In genomic region chr8:78819973-78820372, GRCm38 (mm10) we compare ENCODE assay signal across 8 mouse cellular contexts. TPM values are rescaled to one million over a fixed set of nuclear protein-coding genes. Genes with fewer than 3 reads are reported as not detected.
DNase-seq lines count a peak whose midpoint lies in the region; ATAC-seq and TF ChIP-seq lines count a peak whose summit lies in the region.
"Not testable (repeated sequence)": the region's sequence is repeated elsewhere in the genome, so short reads cannot be mapped to it uniquely, and the experiment has no call there.

No protein-coding gene starts in this region.

- peak; percentile 72 for DNase-seq in 416B (ENCODE audit: low read depth)
- DNase-seq in forebrain, embryonic 11.5 days (ENCODE audit: low spot score); midbrain, embryonic 14.5 days: not testable (repeated sequence)
- DNase-seq in spleen, adult 2 months (ENCODE audit: low read depth in 1 of 2, low spot score in 2 of 2) = peak; percentile 21 to 61

- 42% methylated on average over 3 of the region's 3 CpGs for whole genome bisulfite sequencing in forebrain, embryonic 11.5 days
- WGBS in heart, embryonic 15.5 days = 22% methylated on average over 3 of the region's 3 CpGs
- 30% methylated on average over 3 of the region's 3 CpGs for WGBS in kidney, embryonic 14.5 days
- 10% methylated on average over 3 of the region's 3 CpGs for WGBS in liver, embryonic 16.5 days (ENCODE audit: insufficient replicate concordance)
- WGBS in midbrain, embryonic 14.5 days = 32% methylated on average over 3 of the region's 3 CpGs
- 6% methylated on average over 3 of the region's 3 CpGs for WGBS in spleen, adult 2 months

- not testable (repeated sequence) for H3K27me3 ChIP-seq in forebrain, embryonic 11.5 days (ENCODE audit: control insufficient read depth, insufficient read depth, low read length); heart, embryonic 15.5 days; kidney, embryonic 14.5 days (ENCODE audit: control insufficient read depth, insufficient read depth, low read length); liver, embryonic 16.5 days (ENCODE audit: control insufficient read depth, insufficient read depth, low read depth, low read length); midbrain, embryonic 14.5 days (ENCODE audit: control insufficient read depth, insufficient read depth, low read length); spleen, adult 2 months (ENCODE audit: control insufficient read depth, insufficient read depth, low read length)

- H3K4me2 ChIP-seq in forebrain, embryonic 11.5 days (ENCODE audit: low read depth, low read length, severe bottlenecking) = peak overlapping the region; percentile 68
- peak overlapping the region; percentile 58 for H3K4me2 ChIP-seq in heart, embryonic 15.5 days
- peak overlapping the region; percentile 48 for H3K4me2 ChIP-seq in kidney, embryonic 14.5 days (replicated peaks; ENCODE audit: low read depth, low read length)
- H3K4me2 ChIP-seq in liver, embryonic 16.5 days (ENCODE audit: low read depth, low read length) = peak overlapping the region; percentile 76
- peak overlapping the region; percentile 52 for H3K4me2 ChIP-seq in midbrain, embryonic 14.5 days (ENCODE audit: low read length)

- not testable (repeated sequence) for TF ChIP-seq POLR2A in bone marrow macrophage, adult 2 months (IDR thresholded peaks at IDR 0.05; ENCODE audit: borderline replicate concordance, low read depth, low read length); spleen, adult 2 months (IDR thresholded peaks at IDR 0.05; ENCODE audit: low read depth, low read length)

- H3K4me1 ChIP-seq in bone marrow macrophage, adult 2 months (ENCODE audit: control insufficient read depth, insufficient read depth, low read length) = peaks cover 15% of the 10 kb centered on the region
- H3K4me1 ChIP-seq in forebrain, embryonic 11.5 days (replicated peaks; ENCODE audit: control insufficient read depth, insufficient read depth, low read length); kidney, embryonic 14.5 days (ENCODE audit: control insufficient read depth, insufficient read depth, low read length); liver, embryonic 16.5 days (ENCODE audit: control insufficient read depth, low read depth, low read length); midbrain, embryonic 14.5 days (ENCODE audit: control insufficient read depth, insufficient read depth, low read length); spleen, adult 2 months (ENCODE audit: control insufficient read depth, insufficient read depth, insufficient read length): not testable (repeated sequence)
- H3K4me1 ChIP-seq in heart, embryonic 15.5 days (replicated peaks) = peaks cover 17% of the 10 kb centered on the region

- peak overlapping the region; percentile 95 for H3K4me3 ChIP-seq in bone marrow macrophage, adult 2 months (ENCODE audit: insufficient read depth, low read length)
- peak overlapping the region; percentile 73 for H3K4me3 ChIP-seq in forebrain, embryonic 11.5 days (ENCODE audit: low read depth, low read length)
- peak overlapping the region; percentile 77 for H3K4me3 ChIP-seq in heart, embryonic 15.5 days
- peak overlapping the region; percentile 69 for H3K4me3 ChIP-seq in kidney, embryonic 14.5 days (ENCODE audit: low read length)
- peak overlapping the region; percentile 89 for H3K4me3 ChIP-seq in liver, embryonic 16.5 days (ENCODE audit: low read depth, low read length)
- H3K4me3 ChIP-seq in midbrain, embryonic 14.5 days (replicated peaks; ENCODE audit: low read depth, low read length) = peak overlapping the region; percentile 63
- peak overlapping the region; percentile 98 for H3K4me3 ChIP-seq in spleen, adult 2 months (ENCODE audit: extremely low read depth, insufficient read depth, insufficient read length)

- H3K9me3 ChIP-seq in forebrain, embryonic 11.5 days (ENCODE audit: control insufficient read depth, low read length); heart, embryonic 15.5 days (replicated peaks); kidney, embryonic 14.5 days (ENCODE audit: control insufficient read depth, low read length); liver, embryonic 16.5 days (replicated peaks; ENCODE audit: control insufficient read depth, low read length); midbrain, embryonic 14.5 days (ENCODE audit: control insufficient read depth, low read length): not testable (repeated sequence)

- ATAC-seq in forebrain, embryonic 11.5 days (replicated peaks; ENCODE audit: low FRiP score); heart, embryonic 15.5 days (replicated peaks; ENCODE audit: insufficient number of reproducible peaks, insufficient read depth, low FRiP score, low read depth); kidney, embryonic 14.5 days (ENCODE audit: low FRiP score, low TSS enrichment); liver, embryonic 16.5 days (ENCODE audit: low read depth); midbrain, embryonic 14.5 days (ENCODE audit: low FRiP score, low TSS enrichment): not testable (repeated sequence)

- H3K36me3 ChIP-seq in forebrain, embryonic 11.5 days (ENCODE audit: control insufficient read depth, insufficient read depth, low read length); heart, embryonic 15.5 days; liver, embryonic 16.5 days (ENCODE audit: control insufficient read depth, insufficient read depth); midbrain, embryonic 14.5 days (ENCODE audit: control insufficient read depth, insufficient read depth, low read length); spleen, adult 2 months (ENCODE audit: control insufficient read depth, insufficient read depth, low read length): not testable (repeated sequence)
- H3K36me3 ChIP-seq in kidney, embryonic 14.5 days (ENCODE audit: control insufficient read depth, insufficient read depth, low read length) = peaks cover 14% of the 10 kb centered on the region

- H3K27ac ChIP-seq in bone marrow macrophage, adult 2 months (ENCODE audit: insufficient read depth, low read depth, low read length) = peak overlapping the region; percentile 91
- H3K27ac ChIP-seq in forebrain, embryonic 11.5 days (ENCODE audit: low read depth, low read length); midbrain, embryonic 14.5 days (replicated peaks; ENCODE audit: low read depth, low read length): not testable (repeated sequence)
- peak overlapping the region; percentile 96 for H3K27ac ChIP-seq in heart, embryonic 15.5 days
- H3K27ac ChIP-seq in kidney, embryonic 14.5 days (ENCODE audit: low read depth, low read length) = peak overlapping the region; percentile 93; the same call in 1 of the 2 replicates
- peak overlapping the region; percentile 95 for H3K27ac ChIP-seq in liver, embryonic 16.5 days (ENCODE audit: low read length)
- peak overlapping the region; percentile 100 for H3K27ac ChIP-seq in spleen, adult 2 months (ENCODE audit: insufficient read depth, low read length)

- H3K9ac ChIP-seq in forebrain, embryonic 11.5 days (ENCODE audit: low read length) = peak overlapping the region; percentile 97
- H3K9ac ChIP-seq in heart, embryonic 15.5 days = peak overlapping the region; percentile 84; the same call in 1 of the 2 replicates
- peak overlapping the region; percentile 85 for H3K9ac ChIP-seq in kidney, embryonic 14.5 days (ENCODE audit: low read depth, low read length)
- peak overlapping the region; percentile 84 for H3K9ac ChIP-seq in liver, embryonic 16.5 days (ENCODE audit: low read depth, low read length)
- H3K9ac ChIP-seq in midbrain, embryonic 14.5 days (replicated peaks; ENCODE audit: low read length) = peak overlapping the region; percentile 75

- not testable (repeated sequence) for TF ChIP-seq CTCF in bone marrow macrophage, adult 2 months (IDR thresholded peaks at IDR 0.05; ENCODE audit: low read depth, low read length); spleen, adult 2 months (IDR thresholded peaks at IDR 0.05; ENCODE audit: extremely low read depth, insufficient read depth, insufficient read length, insufficient replicate concordance)

RNA-seq across cellular contexts. Expression of gene Lsm6, which starts 1.0 kb away (rescaled TPM):
- polyA plus RNA-seq in bone marrow macrophage, adult 2 months (2012; ENCODE audit: insufficient read depth, insufficient read length, missing spikeins) = 37.2 and 39.7 TPM in 2 replicates
- 245 and 249 TPM in 2 replicates for polyA plus RNA-seq in forebrain, embryonic 11.5 days (2014; fragmentation: Nextera tagmentation; extraction: Ambion mirVana)
- polyA plus RNA-seq in heart, embryonic 15.5 days (2015; fragmentation: Nextera tagmentation; extraction: Ambion mirVana) = 146 and 155 TPM in 2 replicates
- polyA plus RNA-seq in kidney, embryonic 14.5 days (2014; fragmentation: Nextera tagmentation; extraction: Ambion mirVana) = 237 and 312 TPM in 2 replicates
- 85.2 and 86.2 TPM in 2 replicates for polyA plus RNA-seq in liver, embryonic 16.5 days (2015; fragmentation: Nextera tagmentation; extraction: Ambion mirVana)
- polyA plus RNA-seq in midbrain, embryonic 14.5 days (2014; fragmentation: Nextera tagmentation; extraction: Ambion mirVana) = 165 and 179 TPM in 2 replicates
- polyA plus RNA-seq in spleen, adult 2 months (2012; rRNA removed) = 3.4 and 5.4 TPM in 2 replicates
